Mouse (Mus musculus) large intestine, adult 2 months (tissue): ENCODE measurements around the gene Whrn. TPM values are rescaled to one million over a fixed set of nuclear protein-coding genes. Genes with fewer than 3 reads are reported as not detected.

Experiments
- DNase-seq: peaks from one replicate; pipeline ENCODE4 v3.0.0-alpha.2; 2012; ENCODE audit warnings: low read depth, low spot score
- WGBS: fragments of 180-500 bp; shearing (Covaris S2); methylation state at CpG from one replicate; pipeline ENCODE4 v1.1.7; 2018; 5-methylcytosine and 5-hydroxymethylcytosine counted together
- polyA plus RNA-seq: library from polyadenylated mRNA; depleted of rRNA; stranded (reverse); fragments of >200 nt; gene quantifications from 2 replicates; pipeline ENCODE4 v1.2.3, GENCODE M21; 2012

The Whrn gene
- polyA plus RNA-seq, 1 experiment, result 11.0 TPM

DNA sequence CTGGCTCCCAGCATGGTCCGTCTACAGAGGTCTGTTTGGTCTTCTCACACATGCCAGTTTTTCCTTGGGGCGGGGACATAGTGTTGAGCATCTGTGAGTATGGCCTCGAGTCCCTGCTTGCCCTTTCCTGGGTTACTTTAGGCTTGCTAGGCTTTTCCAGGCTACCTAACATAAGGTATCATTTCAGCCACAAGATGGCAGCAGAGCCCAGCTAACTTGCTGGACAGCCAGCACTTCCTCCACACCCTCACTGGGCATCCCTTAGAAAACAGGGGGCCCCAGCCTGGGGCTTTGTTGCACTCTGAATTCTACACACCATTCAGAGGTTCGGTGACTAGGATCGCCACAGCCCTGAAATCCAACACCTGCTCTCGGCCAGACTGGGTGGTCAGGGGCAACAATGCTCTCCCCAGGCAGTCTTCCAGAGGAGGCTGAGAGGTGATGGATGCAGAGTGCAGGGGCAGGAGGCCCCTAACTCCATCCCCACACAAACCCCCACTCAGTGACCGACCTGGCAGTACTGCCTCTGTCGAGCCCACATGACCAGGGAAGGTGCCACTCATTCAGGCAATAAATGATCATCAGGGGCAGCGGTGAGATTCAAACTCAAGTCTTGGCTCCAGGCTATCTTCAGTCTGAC lies 78.4 kb downstream of the Whrn start:
- WGBS, result 21% methylated on average over 9 of the region's 9 CpGs
- DNase-seq, result peak; percentile 37

DNA sequence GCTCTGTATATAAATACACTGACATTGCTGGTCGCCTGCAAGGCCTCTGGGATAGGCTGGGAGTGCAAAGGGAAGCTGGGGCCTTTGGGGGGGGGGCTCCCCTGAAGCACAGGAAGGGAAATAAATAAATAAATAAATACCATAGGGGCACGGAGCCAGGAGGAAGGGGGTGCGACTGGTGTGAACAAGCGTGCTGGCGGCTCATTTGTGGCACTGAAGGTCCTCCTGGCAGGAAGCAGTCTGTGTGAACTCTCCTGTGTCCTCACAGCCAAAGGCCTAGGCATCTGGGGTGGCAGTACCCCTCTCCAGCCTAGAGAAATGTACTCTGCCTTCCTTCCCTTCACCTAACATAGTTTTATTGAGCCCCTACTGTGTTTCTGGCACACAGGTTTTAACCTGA lies 80.8 kb downstream of the Whrn start:
- 66% methylated on average over 5 of the region's 5 CpGs for WGBS
- DNase-seq, result no peak

DNA sequence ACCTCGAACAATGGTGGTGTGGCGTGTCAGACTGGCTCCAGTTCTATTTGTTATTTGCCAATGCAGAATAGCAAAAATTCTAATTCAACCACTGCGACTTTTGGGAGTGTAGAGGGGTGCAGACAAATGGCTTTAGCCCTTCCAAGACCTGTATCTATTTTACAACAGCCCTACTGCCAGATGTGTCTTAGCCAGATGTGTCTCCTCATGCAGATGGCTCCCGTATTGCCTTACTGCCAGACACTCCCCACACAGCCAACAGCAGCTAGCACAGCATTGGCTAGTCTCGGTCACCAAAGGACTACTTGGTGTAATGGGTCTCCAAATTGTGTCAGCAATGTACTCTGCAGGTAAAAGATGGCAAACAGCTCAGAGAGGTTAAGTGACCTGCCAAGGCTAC lies 84.6 kb downstream of the Whrn start:
- no peak for DNase-seq
- 62% methylated on average over 5 of the region's 5 CpGs for WGBS

DNA sequence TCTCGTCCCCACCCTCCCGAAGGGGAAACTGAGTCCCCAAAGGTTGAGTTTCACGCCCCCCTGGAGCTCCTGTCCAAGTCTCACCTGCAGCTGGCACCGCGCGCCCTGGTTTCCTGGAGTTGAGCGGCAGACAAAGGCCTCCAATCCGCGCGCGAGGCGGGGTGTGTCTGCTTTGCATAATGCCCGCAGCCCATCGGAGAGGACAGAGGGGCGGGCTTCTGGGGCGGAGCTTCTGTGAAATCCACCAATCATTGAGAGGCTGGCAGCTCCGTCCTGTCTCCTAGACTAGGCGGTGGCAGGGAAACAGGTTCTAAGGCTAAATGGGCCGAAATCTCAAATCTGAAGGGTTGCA lies 85.2 kb downstream of the Whrn start:
- WGBS, result under 1% methylated on average over 19 of the region's 19 CpGs
- DNase-seq, result peak; percentile 84

DNA sequence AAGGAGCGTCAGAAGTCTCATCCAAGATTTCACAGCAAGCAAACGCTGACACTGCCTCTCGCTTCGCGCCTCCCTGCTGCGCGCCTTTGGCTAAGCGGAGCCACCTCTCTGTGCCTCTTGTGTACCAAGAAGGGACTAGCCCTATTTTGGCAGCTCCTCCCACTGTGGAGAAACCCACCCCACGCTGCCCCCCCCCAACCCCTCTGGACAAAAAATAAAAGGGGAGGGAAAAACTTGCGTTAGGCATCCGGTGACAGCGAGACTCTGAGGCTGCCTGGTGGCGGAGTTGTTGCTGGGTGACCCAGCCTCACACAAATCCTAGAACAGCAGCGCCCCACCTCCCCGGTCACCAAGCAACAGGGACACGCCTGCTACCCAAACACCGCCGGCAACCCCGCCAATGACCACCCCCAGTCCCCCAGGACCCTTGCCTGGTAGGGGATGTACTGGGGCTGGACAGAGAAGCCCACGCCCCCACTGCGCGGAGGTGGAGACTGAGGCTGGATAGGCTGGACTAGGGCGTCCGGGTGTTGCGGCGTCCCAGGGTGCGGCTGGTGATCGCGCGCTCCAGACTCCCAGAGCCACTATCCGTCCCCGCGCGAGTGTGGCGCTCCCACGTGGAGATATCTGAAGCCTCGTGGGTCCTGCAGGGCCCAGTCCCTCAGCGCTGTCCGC lies 85.7 kb downstream of the Whrn start:
- peak; percentile 16 for DNase-seq
- WGBS, result under 1% methylated on average over 39 of the region's 39 CpGs

DNA sequence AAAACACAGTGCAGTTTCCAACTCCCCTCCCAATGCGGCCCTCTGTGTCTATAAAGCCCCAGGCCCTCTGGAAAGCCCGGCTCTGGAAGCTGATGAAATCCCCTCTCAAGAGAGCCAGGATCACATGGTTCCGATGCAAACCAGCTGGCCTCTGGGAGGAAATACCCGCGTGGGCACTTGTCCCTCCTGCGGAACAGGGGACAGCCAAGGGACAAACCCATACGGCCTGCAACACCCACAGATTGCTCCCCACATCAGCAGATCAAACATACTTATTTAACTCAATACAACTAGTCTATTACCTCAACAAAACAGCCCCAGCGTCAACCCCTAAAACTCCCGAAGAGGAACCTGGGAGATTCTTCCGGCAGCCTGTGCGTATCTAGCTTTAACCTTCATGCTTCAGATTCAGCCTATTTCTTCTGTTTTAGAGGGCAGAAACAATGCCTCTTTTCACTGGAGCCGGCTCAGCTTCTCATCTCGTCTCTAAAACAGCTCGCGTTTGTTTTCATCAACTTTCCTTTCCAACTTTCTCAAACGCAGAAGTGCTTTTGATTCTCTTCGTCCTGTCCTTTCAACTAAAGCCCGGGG lies 86.4 kb downstream of the Whrn start:
- 6% methylated on average over 18 of the region's 18 CpGs for whole genome bisulfite sequencing
- DNase-seq, result no peak

DNA sequence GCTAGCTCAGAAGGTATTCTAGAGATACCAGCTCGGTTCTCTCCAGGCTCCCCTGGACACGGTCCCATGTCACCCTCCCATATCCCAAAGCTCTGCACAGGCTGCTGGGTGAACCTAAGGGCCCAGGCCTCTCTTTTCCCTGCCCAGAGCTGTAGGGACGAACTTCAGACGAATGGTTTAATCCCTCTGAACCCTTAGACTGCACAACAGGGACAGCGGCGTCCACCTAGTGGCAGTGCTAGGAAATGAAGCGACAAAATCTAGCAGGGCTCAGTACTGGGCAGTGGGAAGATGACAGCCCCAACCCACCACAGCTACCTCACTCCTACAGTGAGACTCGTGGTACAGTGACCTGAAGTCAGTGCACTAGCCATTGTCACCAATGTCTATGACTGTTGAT lies 87.1 kb downstream of the Whrn start:
- peak; percentile 21 for DNase-seq
- WGBS, result 19% methylated on average over 8 of the region's 8 CpGs

DNA sequence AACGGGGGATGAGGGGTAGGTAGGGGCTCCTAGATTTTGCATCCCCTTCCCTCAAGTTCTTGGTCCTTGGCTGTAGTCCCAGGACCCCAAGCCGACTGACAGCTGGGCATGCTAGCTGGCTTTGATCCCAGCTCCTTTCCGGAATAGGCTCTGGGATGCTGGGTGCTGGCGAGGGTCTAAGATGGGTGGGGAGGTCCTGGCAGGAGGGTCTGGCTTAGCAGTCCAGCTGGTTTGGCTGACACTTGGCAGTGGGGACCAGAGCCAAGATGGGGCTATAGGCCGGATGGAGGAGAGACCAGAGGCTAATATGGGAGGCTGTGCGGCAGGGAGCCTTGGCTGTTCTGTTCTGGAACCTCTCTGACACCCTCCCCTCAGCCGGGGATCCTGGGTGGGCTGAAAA lies 87.5 kb downstream of the Whrn start:
- 67% methylated on average over 7 of the region's 7 CpGs for WGBS
- DNase-seq, result no peak

DNA sequence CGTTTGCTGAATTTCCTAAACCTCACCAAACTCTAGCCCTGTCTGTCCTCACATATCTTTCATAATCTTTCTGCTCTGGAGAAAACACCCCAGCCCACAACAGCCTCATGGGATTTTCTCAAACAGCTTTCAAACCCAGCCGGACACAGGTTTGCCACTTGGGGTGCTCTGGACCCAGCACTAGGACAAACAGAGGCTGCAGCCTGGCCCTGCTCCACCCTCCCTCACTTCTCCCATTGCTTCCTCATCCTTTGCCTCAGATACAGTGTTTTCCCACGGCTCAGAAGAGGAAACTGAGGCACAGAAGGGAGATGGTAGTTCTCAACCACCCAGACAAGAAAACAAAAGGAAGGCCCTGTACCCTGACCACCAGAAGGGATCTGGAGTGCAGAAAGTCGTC lies 90.1 kb downstream of the Whrn start:
- no peak for DNase-seq
- 43% methylated on average over 4 of the region's 4 CpGs for WGBS

DNA sequence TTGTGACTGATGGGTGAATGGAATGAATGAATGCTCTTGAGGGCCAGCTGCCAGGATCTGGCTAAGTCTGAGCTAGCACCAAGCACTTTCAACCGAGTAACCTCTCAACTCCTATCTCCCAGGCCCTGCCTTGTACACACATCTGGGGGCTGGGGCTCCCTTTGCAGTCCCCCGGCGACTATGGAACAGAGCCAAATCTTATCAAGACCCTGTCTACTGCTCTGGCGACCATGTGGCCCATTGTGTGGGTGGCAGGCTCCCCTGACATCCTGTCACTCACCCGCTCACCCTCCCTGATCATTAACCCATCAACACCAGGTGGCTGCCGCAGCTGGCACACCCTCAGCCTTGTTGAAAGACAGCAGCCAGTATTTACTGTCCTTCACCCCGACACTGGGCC lies 90.7 kb downstream of the Whrn start:
- DNase-seq, result no peak
- WGBS, result 32% methylated on average over 7 of the region's 7 CpGs

DNA sequence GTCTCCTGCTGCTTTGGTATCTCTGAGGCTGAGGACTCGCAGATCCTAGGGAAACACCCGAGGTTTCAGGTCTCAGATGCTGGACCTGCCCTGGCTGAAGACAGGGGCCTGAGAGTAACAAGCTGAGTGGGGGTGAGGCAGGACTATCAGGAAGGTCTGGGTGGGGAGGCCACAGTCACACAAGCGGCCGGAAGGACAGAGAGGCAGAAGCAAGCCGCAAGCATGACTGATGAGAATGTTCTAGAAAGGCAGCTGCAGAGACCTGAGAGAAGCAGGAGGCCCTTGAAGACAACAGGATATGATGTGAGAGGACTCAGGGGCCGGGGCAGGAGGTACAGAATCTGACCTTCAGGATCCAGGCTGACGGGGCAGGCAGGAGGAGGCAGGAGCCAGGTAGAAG lies 91.6 kb downstream of the Whrn start:
- 73% methylated on average over 7 of the region's 7 CpGs for WGBS
- DNase-seq, result no peak

DNA sequence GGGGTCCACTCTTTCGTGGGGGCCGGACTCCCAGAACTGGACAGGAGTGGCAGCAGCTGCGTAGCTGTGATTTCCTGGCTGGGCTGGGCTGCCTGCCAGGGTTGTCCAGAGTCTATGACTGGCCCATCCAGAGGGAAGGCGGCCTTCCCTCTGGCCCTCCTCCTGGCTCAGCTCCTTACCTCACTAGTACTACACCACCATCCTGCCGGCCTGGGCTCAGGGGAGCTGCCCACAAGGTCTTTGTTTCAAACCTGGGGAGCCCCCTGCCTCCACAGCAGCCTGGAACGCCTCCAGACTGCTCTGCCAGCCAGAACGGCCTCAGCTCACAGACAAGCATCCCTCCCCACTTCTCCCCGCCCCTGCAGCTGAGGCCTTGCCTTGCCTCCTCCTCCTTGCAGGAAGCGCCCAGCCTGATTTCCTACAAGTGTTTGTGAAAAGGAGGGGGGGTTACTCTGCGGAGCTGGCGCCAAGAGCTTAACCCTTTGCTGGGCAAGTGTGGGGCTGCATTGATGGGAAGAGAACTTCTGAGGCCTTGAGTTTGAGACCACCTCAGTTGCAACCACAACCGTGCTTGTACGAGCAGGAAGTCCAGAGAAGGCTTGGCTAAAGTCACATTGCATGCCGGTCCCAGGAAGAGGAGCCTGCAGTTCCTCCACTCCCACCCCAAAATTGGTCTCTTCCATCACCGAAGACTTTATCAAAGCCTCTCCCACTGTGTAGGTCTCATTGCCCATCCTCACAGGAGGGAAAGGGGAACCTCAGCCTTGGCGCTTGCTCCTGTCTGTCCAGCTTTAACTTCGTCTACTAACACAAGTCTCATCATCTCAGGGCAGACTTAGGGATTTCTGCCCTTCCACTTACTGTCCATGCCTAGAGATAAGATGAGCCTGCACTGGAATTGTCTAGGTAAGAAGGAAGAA lies 92.5 kb downstream of the Whrn start, which contains the start of gene Akna:
TSS of gene Akna (minus strand) at position 315 of the 920 bp plus-strand sequence.
- DNase-seq, result peak; percentile 47
- WGBS, result 8% methylated on average over 17 of the region's 17 CpGs

DNA sequence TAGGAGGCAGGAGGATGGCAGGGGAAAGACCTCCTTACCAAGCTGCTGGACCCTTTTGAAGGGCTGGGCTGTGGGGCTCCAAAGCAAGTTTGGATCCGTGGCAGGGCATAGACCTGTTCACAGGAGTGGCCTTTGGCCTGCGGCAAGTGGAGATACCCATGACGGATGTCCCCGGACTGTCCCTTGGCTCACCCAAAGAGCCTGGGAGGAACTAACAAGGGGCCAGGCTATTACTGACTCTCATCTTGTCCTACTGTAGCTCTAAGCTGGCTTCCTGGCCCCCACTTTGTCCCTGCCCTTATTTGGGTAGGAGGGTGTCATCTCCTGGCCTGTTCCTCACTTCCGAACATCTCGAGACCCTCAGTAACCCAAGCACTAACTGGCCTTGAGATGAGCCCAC lies 93.2 kb downstream of the Whrn start:
- WGBS, result 27% methylated on average over 6 of the region's 6 CpGs
- no peak for DNase-seq

DNA sequence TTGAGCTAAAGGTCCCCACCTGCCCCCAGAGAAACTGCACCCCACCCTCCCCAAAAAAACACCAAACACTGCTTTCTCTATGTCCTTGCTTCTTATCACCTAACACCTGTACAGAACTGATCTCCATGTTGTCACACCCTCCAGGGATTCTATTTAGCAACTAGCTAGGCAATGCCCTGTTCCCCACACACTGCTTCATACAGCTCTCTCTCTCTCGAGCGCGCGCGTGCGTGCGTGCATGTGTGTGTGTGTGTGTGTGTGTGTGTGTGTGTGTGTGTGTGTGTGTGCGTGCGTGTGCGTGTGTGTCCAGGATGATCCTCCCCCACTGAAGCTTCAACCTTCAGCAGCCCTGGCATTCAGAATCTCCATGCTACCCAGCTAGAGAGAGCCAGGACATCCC lies 93.7 kb downstream of the Whrn start:
- no peak for DNase-seq
- 69% methylated on average over 10 of the region's 10 CpGs for WGBS

DNA sequence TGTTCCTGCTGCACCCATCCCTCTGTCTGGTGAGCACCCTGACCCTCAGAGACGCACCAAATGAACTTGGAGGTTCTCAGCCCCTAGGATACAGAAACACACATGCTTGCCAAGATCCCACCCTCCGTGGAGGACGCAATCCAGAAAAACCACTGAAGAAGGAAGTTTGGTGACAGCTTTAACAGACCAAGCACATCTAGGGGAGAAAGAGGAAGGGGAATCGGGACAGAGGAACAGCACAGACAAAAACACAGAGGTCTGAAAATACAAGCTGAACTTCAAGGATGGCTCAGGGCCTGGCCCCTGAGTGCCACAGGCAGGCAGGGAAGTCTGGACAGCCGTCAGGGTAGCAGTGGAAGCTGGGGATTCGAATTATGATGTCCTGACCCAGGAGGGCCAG lies 94.2 kb downstream of the Whrn start:
- 76% methylated on average over 6 of the region's 6 CpGs for WGBS
- no peak for DNase-seq

DNA sequence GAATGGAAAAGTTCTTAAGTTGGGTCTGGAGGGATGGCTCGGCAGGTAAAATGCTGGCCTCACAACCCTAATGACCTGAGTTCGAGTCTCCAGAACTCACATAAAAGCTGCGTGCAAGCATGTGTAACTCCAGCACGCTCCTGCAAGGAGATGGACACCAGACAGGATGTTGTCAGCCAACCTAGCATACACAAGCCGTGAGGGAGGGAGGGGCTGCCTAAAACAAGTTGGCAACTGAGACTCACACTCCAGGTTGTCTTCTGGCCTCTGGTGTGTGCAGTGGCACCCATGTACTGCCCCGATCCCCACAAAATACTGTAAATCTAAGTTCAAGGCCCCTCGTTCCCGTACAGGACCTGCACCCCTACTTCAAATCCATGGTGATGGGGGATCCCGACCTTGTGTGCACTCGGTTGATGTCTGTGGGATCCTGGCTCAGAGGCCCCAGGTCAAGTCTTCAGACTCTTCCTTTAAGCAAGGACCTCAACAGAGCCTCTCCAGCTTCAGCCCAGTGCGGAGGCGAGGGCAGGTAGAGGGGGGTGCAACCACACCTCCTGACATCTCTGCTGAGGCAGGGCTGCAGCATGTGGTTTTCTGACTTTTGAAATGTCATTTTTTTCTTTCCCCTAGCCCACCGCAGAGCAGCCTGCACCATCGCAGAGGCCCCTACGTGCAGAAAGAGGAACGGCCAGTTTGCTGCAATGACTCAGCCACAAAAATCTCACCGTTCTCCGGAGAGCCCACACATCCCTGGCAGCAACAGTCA lies 95.1 kb downstream of the Whrn start:
- WGBS, result 83% methylated on average over 18 of the region's 18 CpGs
- DNase-seq, result no peak

DNA sequence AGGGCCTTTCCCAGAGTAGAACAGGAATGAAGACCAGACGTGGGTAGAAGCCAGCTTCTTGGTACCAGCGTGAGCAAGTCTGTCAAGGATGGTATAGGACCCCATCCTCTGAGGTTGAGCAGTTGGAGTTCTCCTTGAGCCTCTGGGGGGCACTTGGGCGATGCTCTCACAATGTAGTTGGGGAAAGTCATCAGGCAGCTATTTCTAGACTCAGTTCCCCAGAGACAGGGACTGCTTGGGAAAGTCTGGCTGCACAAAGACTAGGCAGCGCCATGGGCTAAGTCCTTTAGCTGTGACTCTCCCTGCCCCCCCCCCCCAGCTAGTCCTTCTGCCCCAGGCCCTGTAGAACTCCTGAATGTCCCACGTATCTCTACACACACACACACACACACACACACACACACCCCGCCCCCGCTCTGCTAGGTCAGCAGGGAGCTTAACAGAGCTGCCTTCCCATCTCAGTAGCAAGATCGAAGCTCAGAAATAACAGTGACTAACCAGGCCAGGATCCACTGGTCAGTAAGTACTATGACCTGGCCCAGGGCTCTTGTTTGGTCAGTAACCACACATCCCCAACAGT lies 96.0 kb downstream of the Whrn start:
- 79% methylated on average over 8 of the region's 8 CpGs for WGBS
- DNase-seq, result no peak

DNA sequence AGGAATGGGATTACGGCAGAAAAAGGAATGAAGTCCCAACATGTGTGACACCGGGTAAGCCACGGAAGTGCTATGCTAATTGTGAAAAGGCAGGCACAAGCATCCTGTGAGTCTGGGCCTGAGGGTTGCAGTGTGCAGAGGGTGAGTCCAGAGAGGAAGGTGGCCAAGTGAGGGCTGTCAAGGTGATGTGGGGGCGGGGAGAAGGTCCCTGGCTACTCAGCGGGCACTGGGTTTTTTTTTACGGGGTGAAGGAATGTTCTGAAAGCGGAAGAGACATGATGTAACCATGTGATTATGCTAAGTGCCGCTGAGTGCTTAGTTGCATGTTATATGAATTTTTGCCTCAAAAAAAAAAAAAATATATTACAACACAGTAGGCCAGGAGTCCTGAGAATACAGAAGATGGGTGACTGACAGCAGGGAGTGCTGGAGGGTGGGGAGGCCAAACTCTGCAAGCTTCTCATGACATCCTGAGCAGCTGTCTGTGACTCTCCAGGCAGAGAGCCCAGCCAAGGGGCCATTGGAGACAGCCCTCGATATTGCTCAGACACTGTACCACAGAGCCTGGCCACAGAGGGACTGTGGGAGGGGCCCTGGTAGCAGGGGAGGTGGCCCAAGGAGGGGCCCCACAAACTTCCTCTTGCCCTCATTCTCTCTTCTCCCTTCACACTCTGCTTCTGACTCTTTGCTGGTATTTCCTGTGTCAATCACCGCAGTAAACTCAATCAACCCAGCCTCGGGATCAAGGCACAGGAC lies 96.8 kb downstream of the Whrn start:
- no peak for DNase-seq
- WGBS, result 53% methylated on average over 11 of the region's 11 CpGs
